Mouse (Mus musculus) hindbrain, embryonic 16.5 days (tissue): Measurements from ENCODE around the gene Sh3rf1. TPM values are rescaled to one million over a fixed set of nuclear protein-coding genes. Genes with fewer than 3 reads are reported as not detected.

Experiments
- ATAC-seq: fragments of 200-750 bp; cut with Nextera tagmentation; 2 replicates; pipeline ENCODE4 v1.8.0; 2017; ENCODE audit warnings: moderate TSS enrichment, moderate library complexity
- H3K27ac ChIP-seq: fragments of 300-500 bp; sonication (generic); 2 replicates; pipeline ENCODE4 v1.5.1; 2014; ENCODE audit warnings: low read depth, mild to moderate bottlenecking, control low read depth, low read length, moderate library complexity
- H3K27me3 ChIP-seq: fragments of 300-500 bp; sonication (generic); replicated peaks from 2 replicates; pipeline ENCODE4 v1.6.1; 2014; ENCODE audit warnings: low read length; ENCODE audit not compliant: control insufficient read depth, insufficient read depth
- H3K36me3 ChIP-seq: fragments of 300-500 bp; sonication (generic); 2 replicates; pipeline ENCODE4 v1.6.1; 2014; ENCODE audit warnings: mild to moderate bottlenecking, low read length, moderate library complexity, mixed read lengths; ENCODE audit not compliant: control insufficient read depth, insufficient read depth
- H3K4me1 ChIP-seq: fragments of 300-500 bp; sonication (generic); 2 replicates; pipeline ENCODE4 v1.6.1; 2014; ENCODE audit warnings: low read depth, low read length; ENCODE audit not compliant: control insufficient read depth, insufficient read depth
- H3K4me2 ChIP-seq: fragments of 300-500 bp; sonication (generic); 2 replicates; pipeline ENCODE4 v1.6.1; 2014; ENCODE audit warnings: mild to moderate bottlenecking, low read length, control low read depth, moderate library complexity
- H3K4me3 ChIP-seq: fragments of 300-500 bp; sonication (generic); 2 replicates; pipeline ENCODE4 v1.5.1; 2014; ENCODE audit warnings: mild to moderate bottlenecking, low read length, control low read depth, moderate library complexity
- H3K9ac ChIP-seq: fragments of 300-500 bp; sonication (generic); 2 replicates; pipeline ENCODE4 v1.6.1; 2014; ENCODE audit warnings: low read depth, mild to moderate bottlenecking, control low read depth, low read length, moderate library complexity
- H3K9me3 ChIP-seq: fragments of 300-500 bp; sonication (generic); 2 replicates; pipeline ENCODE4 v1.6.1; 2014; ENCODE audit warnings: mild to moderate bottlenecking, low read length, moderate library complexity; ENCODE audit not compliant: control insufficient read depth
- WGBS: fragments of 180-500 bp; shearing (Covaris S2); extraction: QIAGEN DNeasy Blood & Tissue Kit; methylation state at CpG from one replicate; pipeline ENCODE4 v1.1.7; 2014; 5-methylcytosine and 5-hydroxymethylcytosine counted together
- polyA plus RNA-seq: library from polyadenylated mRNA; unstranded; fragments of >200 nt; fragmentation: Nextera tagmentation; extraction: Ambion mirVana; gene quantifications from 2 replicates; pipeline ENCODE4 v1.2.1, GENCODE M21; 2015

Sh3rf1 gene
- polyA plus RNA-seq, 1 experiment from 2014 or later, result 23.3 TPM

DNA sequence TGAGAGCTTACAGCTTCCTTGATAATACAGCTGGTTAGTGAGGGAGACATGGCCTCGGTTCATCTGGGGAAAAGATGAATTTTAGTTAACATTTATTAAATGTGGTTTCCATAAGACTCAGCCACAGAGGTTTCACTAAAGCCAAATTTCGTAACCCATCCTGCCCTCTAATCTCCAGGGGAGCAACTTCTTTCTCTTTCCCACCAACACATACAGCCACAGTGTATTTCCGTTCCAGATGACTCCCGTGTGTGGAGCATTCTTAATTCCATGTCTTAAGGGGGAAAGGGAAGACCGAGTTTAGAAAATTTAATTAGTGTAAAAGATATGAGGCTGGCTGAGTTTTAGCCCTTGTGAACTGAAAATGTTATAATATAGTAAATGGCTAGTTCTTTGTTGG is 131.8 kb downstream of the Sh3rf1 start:
- H3K9me3 ChIP-seq, result no peaks in the 10 kb centered on the region
- H3K4me1 ChIP-seq, result peaks cover 11% of the 10 kb centered on the region
- 56% methylated on average over 5 of the region's 5 CpGs for whole genome bisulfite sequencing
- H3K4me3 ChIP-seq, result no peak overlapping the region
- no peaks in the 10 kb centered on the region for H3K27me3 ChIP-seq
- ATAC-seq, result no peak
- H3K9ac ChIP-seq, result no peak overlapping the region
- H3K4me2 ChIP-seq, result no peak overlapping the region
- H3K36me3 ChIP-seq, result no peaks in the 10 kb centered on the region
- no peak overlapping the region for H3K27ac ChIP-seq

DNA sequence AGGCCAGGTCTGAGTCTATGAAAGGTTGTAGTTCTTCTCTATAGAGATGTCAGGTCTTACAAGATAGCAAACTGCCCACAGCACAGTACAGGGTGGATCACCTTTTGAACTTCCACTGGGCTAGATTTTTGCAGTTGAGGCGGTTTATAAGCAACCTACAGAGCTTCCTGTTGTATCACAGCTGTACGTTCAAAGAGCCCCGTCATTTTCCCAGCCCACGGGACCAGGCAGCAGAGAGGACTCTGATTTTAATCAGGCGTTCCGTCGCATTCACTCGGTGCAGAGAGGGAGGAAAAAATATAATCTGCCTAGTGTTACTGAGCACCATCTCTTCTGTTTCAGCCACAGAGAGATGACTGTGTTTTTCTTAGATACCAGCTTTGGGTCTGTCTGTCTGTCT is 135.3 kb downstream of the Sh3rf1 start:
- no peak overlapping the region for H3K4me2 ChIP-seq
- no peak for ATAC-seq
- 0 out of 2 replicates have a peak, but pooled peaks cover 3% of the 10 kb centered on the region for H3K36me3 ChIP-seq
- no peak overlapping the region for H3K9ac ChIP-seq
- 22% methylated on average over 8 of the region's 8 CpGs for WGBS
- H3K4me3 ChIP-seq, result no peak overlapping the region
- no peak overlapping the region for H3K27ac ChIP-seq
- H3K4me1 ChIP-seq, result peaks cover 11% of the 10 kb centered on the region
- no peaks in the 10 kb centered on the region for H3K27me3 ChIP-seq
- H3K9me3 ChIP-seq, result no peaks in the 10 kb centered on the region

DNA sequence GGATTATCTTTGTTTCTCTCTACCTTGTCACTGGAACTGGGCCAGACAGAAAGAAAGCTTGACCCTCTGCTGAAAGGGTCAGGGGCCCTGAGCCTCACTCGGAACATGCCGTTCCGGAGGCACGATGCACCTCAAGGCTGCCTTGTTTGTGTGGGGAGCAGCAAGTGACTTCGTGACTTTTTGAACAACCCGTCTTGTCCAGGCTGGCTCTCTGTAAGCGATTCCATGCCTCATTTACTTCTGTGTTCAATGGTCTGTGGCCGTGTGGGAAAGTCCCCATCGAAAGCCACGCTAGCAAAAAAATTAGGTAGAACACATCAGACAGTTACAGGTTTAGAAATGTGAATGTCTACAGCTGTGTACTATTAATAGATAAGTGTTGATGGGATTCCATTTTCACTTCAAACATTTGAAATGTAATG is 136.2 kb downstream of the Sh3rf1 start:
- ATAC-seq, result peak; percentile 35; the same call in 1 of the 2 replicates

DNA sequence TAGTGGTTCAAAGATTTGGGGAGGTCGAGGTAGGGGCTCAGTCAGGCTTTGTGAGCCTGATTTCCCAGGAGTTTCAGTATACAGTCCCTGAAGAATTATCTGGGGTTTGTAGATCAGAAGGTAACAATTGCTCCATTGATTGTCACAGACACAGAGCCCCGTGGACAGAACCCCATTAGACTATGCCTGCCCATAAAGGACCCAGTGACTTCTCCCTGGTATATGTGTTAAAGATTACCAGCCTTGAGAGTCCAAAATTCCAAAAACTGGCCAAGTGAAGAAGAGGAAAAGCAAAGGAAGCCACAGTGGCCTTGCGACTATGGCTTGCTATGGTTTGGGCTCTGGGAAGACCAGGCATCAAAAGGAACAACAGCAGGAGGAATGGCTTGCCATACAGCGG is 136.7 kb downstream of the Sh3rf1 start:
- Histone ChIP-seq H3K4me3 (no peak overlapping the region), H3K9ac (no peak overlapping the region), H3K4me2 (no peak overlapping the region), H3K27ac (no peak overlapping the region), H3K4me1 (peaks cover 10% of the 10 kb centered on the region), H3K9me3 (no peaks in the 10 kb centered on the region), H3K36me3 (0 out of 2 replicates have a peak, but pooled peaks cover 3% of the 10 kb centered on the region), H3K27me3 (no peaks in the 10 kb centered on the region)
- WGBS, result 74% methylated on average over 4 of the region's 4 CpGs
- ATAC-seq, result no peak

More for the DNA sequence above, 136.2 kb downstream of the Sh3rf1 start:
- 0 out of 2 replicates have a peak overlapping the region, but pooled peaks have one; percentile 25 for H3K9ac ChIP-seq
- no peak overlapping the region for H3K4me2 ChIP-seq
- H3K36me3 ChIP-seq, result 0 out of 2 replicates have a peak, but pooled peaks cover 3% of the 10 kb centered on the region
- no peak overlapping the region for H3K4me3 ChIP-seq
- H3K27me3 ChIP-seq, result no peaks in the 10 kb centered on the region
- WGBS, result 23% methylated on average over 10 of the region's 10 CpGs
- H3K4me1 ChIP-seq, result peaks cover 11% of the 10 kb centered on the region
- H3K27ac ChIP-seq, result no peak overlapping the region
- H3K9me3 ChIP-seq, result no peaks in the 10 kb centered on the region

DNA sequence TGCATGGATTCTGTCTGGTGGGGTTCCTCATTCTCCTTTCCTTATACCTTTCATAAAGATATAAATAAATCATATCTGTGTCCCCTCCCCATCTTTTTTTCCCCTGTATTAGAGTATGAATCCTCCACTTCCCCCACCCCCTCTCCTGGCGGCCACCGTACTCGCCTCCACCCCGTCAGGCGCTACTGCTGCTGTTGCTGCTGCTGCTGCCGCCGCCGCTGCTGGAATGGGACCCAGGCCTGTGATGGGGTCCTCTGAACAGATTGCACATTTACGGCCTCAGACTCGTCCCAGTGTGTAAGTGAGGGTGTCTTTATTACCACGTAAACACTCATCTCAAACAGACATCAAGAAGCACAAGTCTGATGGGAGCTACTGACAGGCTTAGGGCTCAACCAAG is 137.8 kb downstream of the Sh3rf1 start:
- no peak overlapping the region for H3K4me2 ChIP-seq
- H3K27ac ChIP-seq, result no peak overlapping the region
- ATAC-seq, result no peak
- H3K36me3 ChIP-seq, result 0 out of 2 replicates have a peak, but pooled peaks cover 3% of the 10 kb centered on the region
- no peak overlapping the region for H3K4me3 ChIP-seq
- H3K9me3 ChIP-seq, result no peaks in the 10 kb centered on the region
- peaks cover 7% of the 10 kb centered on the region for H3K4me1 ChIP-seq
- no peak overlapping the region for H3K9ac ChIP-seq
- no peaks in the 10 kb centered on the region for H3K27me3 ChIP-seq
- WGBS, result 89% methylated on average over 11 of the region's 11 CpGs

DNA sequence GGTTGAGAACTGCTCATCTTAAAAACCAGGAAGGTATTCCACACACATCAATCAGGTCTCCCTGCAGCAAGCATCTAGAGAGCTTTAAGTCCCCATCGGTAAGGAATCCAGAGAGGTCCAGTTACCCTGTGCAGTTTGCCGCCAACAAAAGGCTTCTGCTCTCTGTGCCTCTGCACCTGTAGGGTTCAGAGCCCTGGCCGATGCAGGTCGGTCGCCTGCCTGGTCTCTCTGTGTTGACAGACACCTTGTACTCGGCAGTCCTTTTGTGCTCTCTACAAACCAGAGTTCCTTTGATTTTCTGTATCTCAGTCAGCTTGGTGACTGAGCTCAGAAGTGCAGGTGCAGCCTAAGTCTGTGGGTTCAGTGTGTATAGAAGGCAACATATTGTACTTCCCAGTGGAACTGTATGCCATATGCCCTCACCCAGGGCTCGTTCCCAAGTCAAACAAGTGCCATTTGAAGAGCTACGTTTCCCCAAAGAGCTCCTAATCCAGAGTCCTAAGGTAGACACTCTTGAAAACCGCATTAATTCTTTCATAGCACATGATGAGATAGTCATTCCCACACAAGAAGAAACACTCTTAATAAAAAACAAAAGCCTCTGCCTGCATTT is 138.7 kb downstream of the Sh3rf1 start:
- H3K9ac ChIP-seq, result no peak overlapping the region
- no peak for ATAC-seq
- H3K36me3 ChIP-seq, result 0 out of 2 replicates have a peak, but pooled peaks cover 5% of the 10 kb centered on the region
- H3K4me3 ChIP-seq, result no peak overlapping the region
- H3K27me3 ChIP-seq, result no peaks in the 10 kb centered on the region
- H3K4me2 ChIP-seq, result no peak overlapping the region
- H3K4me1 ChIP-seq, result peaks cover 7% of the 10 kb centered on the region
- WGBS, result 77% methylated on average over 9 of the region's 9 CpGs
- H3K9me3 ChIP-seq, result no peaks in the 10 kb centered on the region
- H3K27ac ChIP-seq, result no peak overlapping the region

DNA sequence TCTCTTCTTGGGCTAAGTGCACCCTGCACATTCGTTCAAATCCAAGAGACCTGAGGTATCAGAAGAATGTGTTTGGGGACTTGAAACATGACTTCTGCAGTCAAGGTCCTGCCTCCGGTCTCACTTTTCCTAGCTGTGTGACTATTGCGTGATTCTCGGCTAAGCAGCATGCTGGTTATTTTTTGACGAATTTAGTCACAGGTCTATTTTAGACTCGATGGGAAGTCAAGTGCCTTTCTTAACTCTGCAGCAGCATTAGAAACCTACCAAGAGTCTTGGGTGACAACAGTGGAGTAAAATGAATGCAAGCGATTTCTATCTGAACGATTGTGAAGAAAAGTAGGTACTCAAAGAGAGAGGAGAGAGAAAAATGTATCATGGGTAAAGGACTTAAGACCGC is 149.6 kb downstream of the Sh3rf1 start:
- H3K4me3 ChIP-seq, result no peak overlapping the region
- no peaks in the 10 kb centered on the region for H3K27me3 ChIP-seq
- no peaks in the 10 kb centered on the region; the same call in 1 of the 2 replicates for H3K36me3 ChIP-seq
- no peaks in the 10 kb centered on the region for H3K9me3 ChIP-seq
- no peak overlapping the region for H3K9ac ChIP-seq
- no peak overlapping the region for H3K4me2 ChIP-seq
- H3K4me1 ChIP-seq, result no peaks in the 10 kb centered on the region; the same call in 1 of the 2 replicates
- H3K27ac ChIP-seq, result no peak overlapping the region
- WGBS, result 94% methylated on average over 9 of the region's 9 CpGs
- no peak for ATAC-seq

DNA sequence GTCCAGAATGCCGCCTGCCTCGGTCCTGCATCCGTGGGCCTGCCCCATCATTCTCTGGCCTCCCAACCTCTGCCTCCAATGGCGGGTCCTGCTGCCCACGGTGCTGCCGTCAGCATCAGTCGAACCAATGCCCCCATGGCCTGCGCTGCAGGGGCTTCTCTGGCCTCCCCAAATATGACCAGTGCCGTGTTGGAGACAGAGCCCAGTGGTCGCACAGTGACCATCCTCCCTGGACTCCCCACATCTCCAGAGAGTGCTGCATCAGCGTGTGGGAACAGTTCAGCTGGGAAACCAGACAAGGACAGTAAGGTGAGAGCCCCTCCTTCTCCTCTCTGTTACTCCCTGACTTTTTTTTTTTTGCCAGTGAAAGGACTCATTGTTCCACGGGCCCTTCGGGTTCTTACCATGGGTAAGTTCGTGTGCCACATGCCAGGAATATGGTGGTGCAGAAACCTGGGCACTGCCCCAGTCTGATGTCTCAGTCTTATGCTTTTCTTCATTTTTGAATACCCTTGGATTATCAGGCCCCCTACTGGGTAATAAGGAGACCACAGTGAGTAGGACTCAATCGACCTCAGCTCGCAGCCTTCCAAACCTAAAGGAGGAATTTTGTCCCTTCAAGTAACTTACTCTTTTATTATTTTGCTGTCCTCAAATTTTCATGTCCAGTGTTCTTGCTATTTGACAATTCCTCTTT is 150.5 kb downstream of the Sh3rf1 start:
- no peaks in the 10 kb centered on the region for H3K9me3 ChIP-seq
- H3K9ac ChIP-seq, result no peak overlapping the region
- peaks cover 3% of the 10 kb centered on the region; the same call in 1 of the 2 replicates for H3K4me1 ChIP-seq
- no peak overlapping the region for H3K27ac ChIP-seq
- no peak overlapping the region for H3K4me2 ChIP-seq
- no peaks in the 10 kb centered on the region for H3K27me3 ChIP-seq
- ATAC-seq, result no peak
- 84% methylated on average over 16 of the region's 16 CpGs for WGBS
- H3K36me3 ChIP-seq, result no peaks in the 10 kb centered on the region; the same call in 1 of the 2 replicates
- H3K4me3 ChIP-seq, result no peak overlapping the region

DNA sequence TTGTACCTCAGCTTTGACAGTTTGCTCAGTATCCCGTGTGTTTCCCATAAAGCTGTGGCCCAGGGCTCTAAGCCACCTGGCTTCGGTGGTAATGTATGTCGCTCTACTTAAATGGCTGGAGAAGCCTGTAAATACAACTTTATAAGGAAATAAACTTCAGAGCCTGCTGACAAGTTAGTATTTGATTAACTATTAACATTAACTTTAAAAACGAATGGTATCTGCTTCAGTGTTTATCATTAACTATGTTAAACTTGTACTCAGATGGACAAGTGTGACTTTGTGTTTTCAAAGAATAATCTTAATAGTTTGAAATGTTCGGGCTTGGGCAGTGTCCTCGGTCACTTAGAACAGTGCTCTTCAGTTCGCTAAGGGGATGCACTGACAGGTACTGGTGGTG is 151.5 kb downstream of the Sh3rf1 start:
- Histone ChIP-seq H3K9ac (no peak overlapping the region), H3K4me2 (no peak overlapping the region), H3K27me3 (no peaks in the 10 kb centered on the region), H3K4me3 (no peak overlapping the region), H3K36me3 (no peaks in the 10 kb centered on the region; the same call in 1 of the 2 replicates), H3K4me1 (peaks cover 3% of the 10 kb centered on the region; the same call in 1 of the 2 replicates), H3K9me3 (no peaks in the 10 kb centered on the region), H3K27ac (no peak overlapping the region)
- 95% methylated on average over 7 of the region's 7 CpGs for WGBS
- ATAC-seq, result no peak
